Mouse (Mus musculus): ENCODE data around the gene Mx1.
A peak's percentile ranks its signal among the peaks of the same experiment; 100 is the strongest.

Mx1 gene

DNA sequence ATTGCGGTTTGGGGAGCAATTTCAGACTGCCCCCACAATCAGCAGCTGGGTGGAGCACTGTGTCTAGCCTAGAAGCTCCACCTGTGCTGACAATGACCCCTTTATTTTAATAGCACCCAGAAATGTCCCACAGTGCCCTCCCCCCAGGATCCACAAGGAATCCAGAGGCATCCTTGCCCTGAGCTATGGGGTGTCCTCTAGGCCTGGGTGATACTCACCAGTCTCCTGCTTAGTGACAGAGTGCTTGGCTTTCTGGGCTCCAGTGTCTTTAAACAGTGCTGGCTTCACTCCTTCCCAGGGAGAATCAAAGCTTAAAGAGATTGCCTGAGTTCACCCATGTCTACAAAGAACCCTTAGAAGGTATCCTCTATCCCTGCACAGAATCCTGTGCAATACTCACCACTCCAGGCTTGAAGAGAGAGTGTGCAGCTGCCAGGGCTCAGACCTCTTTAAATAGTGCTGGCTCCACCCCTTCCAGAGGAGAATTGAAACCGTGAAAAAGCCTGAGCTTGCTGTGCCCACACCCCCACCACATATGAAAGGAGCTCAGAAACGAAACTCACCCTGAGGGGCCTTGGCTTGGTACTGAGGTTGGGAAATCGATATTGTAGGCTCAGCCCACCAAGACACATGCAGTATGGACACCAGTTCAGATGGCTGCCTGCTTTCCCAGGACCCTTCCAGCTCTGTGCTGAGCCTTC, at the start of gene Mx1:
TSS of gene Mx1 (minus strand) at position 427 of the 701 bp plus-strand sequence.
- no peak for DNase-seq

- DNase-seq = no peak
Observed at GRCm38 (mm10) chr16:97512347-97512751, 49.6 kb upstream of the Mx1 start.

- DNase-seq = no peak
Observed at GRCm38 (mm10) chr16:97511495-97511894, 48.8 kb upstream of the Mx1 start.

GRCm38 (mm10) chr16:97510849-97511248, 48.1 kb upstream of the Mx1 start:
- DNase-seq = no peak

GRCm38 (mm10) chr16:97507783-97508182, 45.1 kb upstream of the Mx1 start:
- no peak for DNase-seq

DNA sequence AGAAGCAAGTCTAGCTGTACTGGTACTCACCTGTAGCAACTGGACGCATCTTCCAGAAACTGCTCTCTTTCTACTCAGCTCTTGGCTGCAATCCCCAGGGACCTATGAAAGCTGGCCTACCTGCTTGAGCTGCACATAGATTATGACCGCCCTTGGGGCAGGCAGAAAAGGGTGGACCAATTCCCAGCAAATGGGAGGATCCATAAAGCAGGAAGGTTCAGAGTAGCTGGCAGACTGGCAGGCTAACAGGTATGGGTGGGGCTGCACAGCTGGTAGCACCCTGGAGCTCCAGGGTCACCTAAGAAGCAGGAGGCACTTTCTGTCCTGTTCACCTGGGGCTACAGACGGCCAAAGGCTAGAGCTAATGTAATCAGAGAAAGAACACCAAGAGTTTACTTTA, 42.1 kb upstream of the Mx1 start:
- no peak for DNase-seq

DNA sequence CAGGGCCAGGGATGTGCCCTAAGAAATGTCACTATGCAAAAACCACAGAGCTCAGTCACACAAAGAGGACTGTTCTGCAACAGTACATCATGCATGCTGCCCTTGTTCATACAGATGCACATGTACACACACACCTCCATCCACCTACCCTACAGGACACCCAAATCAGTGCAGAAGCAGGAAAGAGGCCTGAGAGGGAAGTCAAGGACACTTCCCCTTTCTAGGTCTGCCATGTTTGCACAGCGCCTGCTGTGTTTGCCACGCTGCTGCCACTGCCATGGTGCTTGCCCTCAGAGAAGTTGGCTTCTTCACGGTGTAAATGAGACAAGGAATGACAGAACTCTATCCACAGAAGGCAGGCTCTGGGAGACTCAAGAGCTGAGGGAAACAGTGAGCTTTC, 41.1 kb upstream of the Mx1 start:
- no peak for DNase-seq

- no peak for DNase-seq
Observed at GRCm38 (mm10) chr16:97500901-97501300, 38.2 kb upstream of the Mx1 start.

DNA sequence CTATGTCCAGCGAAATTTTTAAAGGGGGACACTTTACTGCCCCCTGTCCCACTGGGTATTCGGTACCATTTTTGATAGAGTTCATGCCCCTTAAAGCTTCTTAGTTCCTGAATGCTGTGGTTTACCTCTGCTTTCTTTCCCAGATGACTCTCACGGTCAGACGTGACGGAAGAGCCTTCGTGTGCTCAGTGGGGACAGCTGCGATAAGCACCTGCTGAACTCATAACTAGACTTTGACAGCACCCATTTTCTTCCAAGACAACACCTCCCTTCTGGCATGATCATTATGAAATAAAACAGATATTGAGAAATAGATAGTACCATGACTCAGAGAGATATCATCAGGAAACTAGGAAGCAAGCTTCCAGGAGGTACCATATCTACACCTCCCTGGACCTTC, 36.7 kb upstream of the Mx1 start:
- no peak for DNase-seq

DNA sequence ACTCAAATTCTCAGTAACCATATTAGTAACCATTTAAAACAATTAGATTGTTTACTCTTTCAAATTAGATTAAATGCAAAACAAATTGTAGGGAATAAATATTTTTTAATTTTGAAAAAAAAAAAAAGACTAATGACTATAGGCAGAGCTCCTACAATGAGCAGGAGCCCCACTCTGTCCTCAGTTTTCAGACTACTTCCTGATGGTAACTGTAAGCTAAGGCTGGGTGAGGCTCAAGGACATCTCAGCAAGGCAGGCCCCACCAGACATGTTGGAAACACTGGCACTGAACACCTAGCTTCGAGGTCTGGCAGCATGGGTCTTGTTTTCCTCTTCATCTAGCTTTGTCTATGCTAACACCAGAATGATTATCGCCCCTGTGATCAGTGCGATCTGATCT, 35.4 kb upstream of the Mx1 start:
- no peak for DNase-seq

DNA sequence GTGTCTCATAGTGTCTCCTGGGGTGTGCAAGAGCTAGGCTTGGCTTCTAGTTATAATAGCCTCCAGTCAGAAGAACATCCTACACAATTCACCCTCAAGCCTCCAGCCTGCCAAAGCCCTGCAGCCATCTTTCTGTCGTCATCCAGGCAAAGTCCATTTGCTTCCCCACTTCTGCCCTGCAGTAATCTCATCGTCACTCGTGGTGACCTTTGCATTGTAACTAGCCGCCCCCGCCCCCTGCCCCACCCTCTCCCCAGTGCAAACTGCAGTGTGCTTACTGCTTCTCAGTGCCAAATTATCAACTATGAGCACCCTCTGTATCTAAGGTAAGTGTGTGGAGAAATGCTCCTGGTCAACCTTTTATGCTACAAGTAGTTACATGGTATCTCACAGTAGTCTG, 35.0 kb upstream of the Mx1 start:
- no peak for DNase-seq

- no peak for DNase-seq
Observed at GRCm38 (mm10) chr16:97496026-97496425, 33.3 kb upstream of the Mx1 start.

DNA sequence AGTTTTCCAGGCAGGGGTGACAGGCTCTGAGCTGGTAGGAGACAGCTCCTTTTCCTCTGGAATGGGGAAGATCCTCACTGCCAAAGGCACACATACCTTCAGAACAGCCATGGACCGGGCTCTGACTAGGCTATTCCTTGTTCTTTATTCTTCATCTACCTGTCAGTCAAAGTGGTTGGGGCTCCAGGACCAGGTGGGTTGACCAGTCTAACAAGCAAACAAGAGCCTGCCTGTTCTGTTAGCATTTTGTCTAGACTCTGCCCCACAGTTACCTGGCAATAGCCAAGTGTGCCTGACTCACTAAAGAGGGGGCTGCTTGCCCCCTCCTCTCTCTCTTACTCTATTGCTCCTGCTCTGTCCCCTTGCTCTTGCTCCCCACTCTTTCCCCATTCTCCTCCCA, 29.7 kb upstream of the Mx1 start:
- no peak for DNase-seq

GRCm38 (mm10) chr16:97478655-97479054, 15.9 kb upstream of the Mx1 start:
- no peak for DNase-seq

DNA sequence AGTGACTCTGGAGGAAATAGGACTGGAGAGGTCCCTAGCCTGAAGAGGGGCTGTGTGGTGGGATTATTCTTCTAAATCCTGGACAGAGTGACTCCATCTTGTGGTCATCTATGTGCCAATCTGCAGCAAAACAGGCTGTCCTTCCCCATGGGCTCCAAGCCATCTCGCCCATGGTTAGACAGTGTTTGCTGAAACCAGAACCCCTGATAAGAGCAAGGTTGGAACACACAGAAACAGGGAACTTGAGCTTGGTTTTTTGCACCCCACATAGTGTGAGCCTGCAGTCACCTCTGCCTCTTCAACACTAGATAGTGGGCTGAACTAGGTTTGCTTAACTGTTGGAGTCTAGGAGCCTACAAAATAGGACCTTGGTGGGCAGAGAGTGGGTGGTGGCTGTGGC, 13.8 kb upstream of the Mx1 start:
- no peak for DNase-seq

- no peak for DNase-seq
Observed at GRCm38 (mm10) chr16:97475581-97475980, 12.9 kb upstream of the Mx1 start.

GRCm38 (mm10) chr16:97474671-97475070, 12.0 kb upstream of the Mx1 start:
- no peak for DNase-seq

DNA sequence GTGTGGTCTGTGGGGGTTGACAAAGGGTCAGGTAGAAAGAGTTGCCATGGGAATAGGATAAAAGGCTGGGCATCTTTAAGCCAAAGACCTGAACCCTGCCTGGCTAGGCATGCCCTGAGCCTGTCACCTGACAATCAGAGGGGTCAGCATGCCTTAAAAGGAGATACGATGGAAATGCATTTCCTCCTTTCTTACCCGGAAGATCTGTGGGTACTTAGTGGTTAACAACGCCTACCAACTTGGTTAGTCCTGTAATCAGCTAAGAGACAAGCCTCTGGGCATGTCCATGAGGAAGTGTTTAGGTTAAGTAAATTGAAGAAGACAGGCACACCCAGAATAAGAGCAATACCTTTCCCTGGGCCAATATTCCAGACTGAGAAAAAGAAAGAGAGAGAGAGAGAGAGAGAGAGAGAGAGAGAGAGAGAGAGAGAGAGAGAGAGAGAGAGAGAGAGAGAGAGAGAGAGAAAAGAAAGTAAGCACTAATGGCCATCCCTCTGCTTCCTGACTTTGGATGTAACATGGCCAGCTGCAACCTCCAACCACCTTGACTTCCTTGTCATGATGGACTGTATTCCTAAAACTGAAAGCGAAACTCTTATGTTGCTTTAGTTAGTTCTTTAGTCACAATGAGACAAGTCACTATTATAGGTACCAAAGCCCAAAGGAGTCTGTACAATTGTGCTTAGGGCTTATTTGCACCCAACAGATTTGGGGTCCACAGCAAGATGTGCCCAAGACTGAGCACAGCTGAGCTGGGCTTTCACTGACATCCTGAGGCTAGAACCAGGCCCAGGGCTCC, 5.5 kb upstream of the Mx1 start:
- DNase-seq = no peak

GRCm38 (mm10) chr16:97467472-97467871, 4.8 kb upstream of the Mx1 start:
- DNase-seq = no peak

DNA sequence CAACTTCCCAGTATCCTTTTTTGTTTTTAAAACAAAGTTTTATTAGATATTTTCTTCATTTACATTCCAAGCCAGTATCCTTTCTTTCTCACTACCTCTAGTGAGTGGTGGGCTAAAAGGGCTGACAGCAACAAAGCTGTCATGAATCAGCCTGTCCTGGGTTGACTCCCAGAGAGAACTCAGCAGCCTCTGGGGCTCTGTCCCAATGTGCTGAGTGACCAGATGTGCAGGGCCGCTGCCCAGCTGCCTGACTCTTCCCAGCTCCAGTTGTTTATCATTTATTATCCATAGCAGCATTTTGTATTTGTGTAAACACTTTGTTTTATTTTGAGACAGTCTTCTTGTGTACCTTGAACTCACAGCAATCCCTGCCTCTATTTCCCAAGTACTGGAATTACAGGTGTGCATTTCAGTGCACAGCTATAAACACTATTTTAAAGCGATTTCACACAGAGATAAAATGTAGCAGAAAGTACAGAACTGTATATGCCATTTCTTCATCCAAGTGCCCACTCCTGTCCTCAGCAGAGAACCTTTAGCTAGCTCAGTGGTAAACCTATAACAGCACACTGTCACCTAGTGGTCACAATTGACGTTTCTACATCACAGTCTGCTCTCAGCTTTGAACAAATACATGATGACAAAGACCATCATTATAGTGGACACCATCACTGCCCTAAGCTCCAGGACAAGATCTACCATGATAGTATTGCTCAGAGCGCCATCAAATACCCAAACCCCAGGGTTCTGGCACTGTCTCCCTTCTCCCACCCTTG, 3.7 kb upstream of the Mx1 start:
- peak; percentile 5 for DNase-seq

DNA sequence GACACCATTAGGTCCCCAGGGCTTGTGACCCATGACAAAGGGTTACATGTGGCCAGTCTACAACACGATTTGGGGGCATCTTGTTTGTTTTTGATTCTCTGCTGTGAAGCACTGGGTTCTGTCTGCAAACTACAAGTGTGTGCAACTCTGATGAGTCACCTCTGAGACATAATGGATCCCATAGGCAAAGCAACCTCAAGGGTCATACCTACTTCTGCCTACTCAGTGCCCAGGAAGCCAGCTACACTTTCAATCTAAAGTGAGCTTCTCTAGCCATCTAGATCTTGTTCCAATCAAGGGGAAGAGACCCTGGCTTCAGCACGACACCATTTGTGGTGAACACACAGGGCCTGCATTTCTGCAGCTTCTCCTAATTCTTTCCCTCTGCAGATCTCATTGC, 1.4 kb downstream of the Mx1 start:
- DNase-seq = no peak

DNA sequence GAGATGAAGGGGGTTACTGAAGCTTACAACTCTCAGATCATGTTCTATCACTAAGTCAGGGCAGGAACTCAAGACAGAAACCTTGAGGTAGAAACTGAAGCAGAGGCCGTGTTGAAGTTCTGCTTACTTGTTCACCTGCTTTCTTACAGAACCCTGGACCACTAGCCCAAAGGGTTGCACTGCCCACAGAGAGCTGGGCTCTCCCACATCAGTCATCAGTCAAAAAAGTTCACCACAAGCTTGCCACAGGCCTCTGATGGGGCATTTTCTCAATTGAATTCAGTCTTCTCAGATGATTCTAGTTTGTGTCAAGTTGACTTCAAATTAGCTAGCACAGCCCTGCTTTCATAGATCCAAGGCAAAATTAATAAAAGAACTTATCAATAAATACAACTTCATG, 2.9 kb downstream of the Mx1 start:
- DNase-seq = no peak

DNA sequence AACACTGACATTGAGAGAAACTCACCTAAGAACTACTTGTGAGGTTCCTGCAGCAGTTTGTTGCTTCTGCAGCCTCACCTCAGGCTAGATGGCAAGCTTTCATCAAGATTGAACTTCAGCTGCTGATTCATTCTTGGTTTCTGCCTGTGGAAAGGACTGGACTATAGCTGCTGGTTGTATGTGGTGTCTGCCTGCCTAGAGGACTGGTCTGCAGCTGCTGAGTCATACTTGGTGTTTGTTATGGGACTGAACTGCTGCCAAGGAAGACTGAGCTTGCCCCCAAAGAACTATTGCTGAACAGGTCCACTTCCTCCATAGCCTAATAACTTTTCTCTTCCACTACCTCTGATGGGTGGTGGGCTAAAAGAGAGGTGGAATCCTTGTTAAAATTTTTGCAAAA, 15.3 kb downstream of the Mx1 start:
- no peak for DNase-seq

Measured in kidney, postnatal 14 days (tissue).